Mouse (Mus musculus) spleen, postnatal 10 days (tissue): ENCODE results near the gene Nelfcd.

Experiments used
- DNase-seq, 2 experiments: peaks; one replicate each; pipeline ENCODE4 v3.0.0; 2021 to 2022; ENCODE audit warnings: low spot score in 2 of 2

Nelfcd gene

DNA sequence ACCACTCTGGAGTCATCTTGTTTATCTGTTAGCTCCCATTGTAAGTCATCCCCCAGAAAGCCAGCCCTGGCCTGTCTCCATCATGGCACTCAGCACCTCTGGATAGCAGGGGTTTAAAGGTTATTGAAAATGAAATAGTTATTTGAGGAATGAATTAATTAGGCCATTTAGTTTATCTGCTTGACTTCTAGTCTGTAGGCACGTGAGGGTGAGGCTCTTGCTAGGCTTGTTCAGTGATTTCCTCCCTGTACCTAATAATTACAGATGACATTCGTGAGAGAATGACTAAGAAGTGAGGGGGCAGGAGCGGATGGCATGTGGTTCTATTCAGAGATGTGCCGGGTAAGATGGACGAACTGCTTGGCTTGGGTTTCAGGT lies 57.9 kb downstream of the Nelfcd start:
- no peak for DNase-seq
